Mouse (Mus musculus): Measurements from ENCODE around the gene Zc3h18. TPM values are rescaled to one million over a fixed set of nuclear protein-coding genes. Genes with fewer than 3 reads are reported as not detected.

Zc3h18 gene
- polyA plus RNA-seq, 2 experiments = 31.3 to 58.1 TPM

- ATAC-seq (ENCODE audit: low FRiP score, low read depth) (no peak), DNase-seq (ENCODE audit: low spot score) (no peak)
- no peaks in the 10 kb centered on the region for H3K9me3 ChIP-seq (ENCODE audit: control insufficient read depth, low read length)
- H3K27me3 ChIP-seq (ENCODE audit: control insufficient read depth, insufficient read depth, low read length) = peaks cover 17% of the 10 kb centered on the region
- no peak for TF ChIP-seq POLR2A (IDR thresholded peaks at IDR 0.05; ENCODE audit: borderline replicate concordance, extremely low read depth, insufficient read depth, insufficient read length)
- H3K36me3 ChIP-seq (ENCODE audit: control insufficient read depth, insufficient read depth, low read length) = peaks cover 39% of the 10 kb centered on the region
- no peak overlapping the region for H3K27ac ChIP-seq (replicated peaks; ENCODE audit: low read depth, low read length)
- peaks cover 10% of the 10 kb centered on the region for H3K4me1 ChIP-seq (ENCODE audit: control insufficient read depth, insufficient read depth, low read length)
- WGBS = 68% methylated on average over 7 of the region's 7 CpGs
- H3K4me2 ChIP-seq (replicated peaks; ENCODE audit: low read depth, low read length, severe bottlenecking) = no peak overlapping the region
- no peak overlapping the region for H3K4me3 ChIP-seq (replicated peaks; ENCODE audit: low read length)
- no peak overlapping the region for H3K9ac ChIP-seq (ENCODE audit: low read depth, low read length, severe bottlenecking)
Measured at GRCm38 (mm10) chr8:122464985-122465384, 88.6 kb downstream of the Zc3h18 start.

Other genes with a start within 250 kb of the Zc3h18 start
- 10.4 and 13.8 TPM in 2 replicates for gene Zfpm1, start 94.5 kb upstream of the Zc3h18 start, polyA plus RNA-seq (2012; rRNA removed)
- gene Zfpm1, start 94.5 kb upstream of the Zc3h18 start, polyA plus RNA-seq (2014; fragmentation: Nextera tagmentation; extraction: Ambion mirVana) = 1.9 and 2.1 TPM in 2 replicates
- 1.7 and 3.2 TPM in 2 replicates for gene Trhr2, start 15.9 kb upstream of the Zc3h18 start, polyA plus RNA-seq (2012; rRNA removed)
- 0.25 TPM in 1 of 2 replicates, not detected in the other for gene Trhr2, start 15.9 kb upstream of the Zc3h18 start, polyA plus RNA-seq (2014; fragmentation: Nextera tagmentation; extraction: Ambion mirVana)
- gene Il17c, start 45.4 kb downstream of the Zc3h18 start, polyA plus RNA-seq (2012; rRNA removed) = 0.49 and 0.92 TPM in 2 replicates
- gene Il17c, start 45.4 kb downstream of the Zc3h18 start, polyA plus RNA-seq (2014; fragmentation: Nextera tagmentation; extraction: Ambion mirVana) = not detected in 2 replicates
- 108 and 131 TPM in 2 replicates for gene Cyba, start 56.3 kb downstream of the Zc3h18 start, polyA plus RNA-seq (2012; rRNA removed)
- gene Cyba, start 56.3 kb downstream of the Zc3h18 start, polyA plus RNA-seq (2014; fragmentation: Nextera tagmentation; extraction: Ambion mirVana) = 183 and 188 TPM in 2 replicates
- 42.3 and 50.1 TPM in 2 replicates for gene Mvd, start 66.8 kb downstream of the Zc3h18 start, polyA plus RNA-seq (2012; rRNA removed)
- gene Mvd, start 66.8 kb downstream of the Zc3h18 start, polyA plus RNA-seq (2014; fragmentation: Nextera tagmentation; extraction: Ambion mirVana) = 30.9 and 38.2 TPM in 2 replicates
- 2.1 and 2.5 TPM in 2 replicates for gene Snai3, start 84.1 kb downstream of the Zc3h18 start, polyA plus RNA-seq (2012; rRNA removed)
- 1.2 and 2.1 TPM in 2 replicates for gene Snai3, start 84.1 kb downstream of the Zc3h18 start, polyA plus RNA-seq (2014; fragmentation: Nextera tagmentation; extraction: Ambion mirVana)
- gene Rnf166, start 99.5 kb downstream of the Zc3h18 start, polyA plus RNA-seq (2012; rRNA removed) = 80.1 and 103 TPM in 2 replicates
- gene Rnf166, start 99.5 kb downstream of the Zc3h18 start, polyA plus RNA-seq (2014; fragmentation: Nextera tagmentation; extraction: Ambion mirVana) = 47.0 and 49.5 TPM in 2 replicates
- 57.1 and 59.5 TPM in 2 replicates for gene Ctu2, start 99.5 kb downstream of the Zc3h18 start, polyA plus RNA-seq (2012; rRNA removed)
- 49.5 and 64.3 TPM in 2 replicates for gene Ctu2, start 99.5 kb downstream of the Zc3h18 start, polyA plus RNA-seq (2014; fragmentation: Nextera tagmentation; extraction: Ambion mirVana)
- 93.3 and 120 TPM in 2 replicates for gene Piezo1, start 174.7 kb downstream of the Zc3h18 start, polyA plus RNA-seq (2012; rRNA removed)
- 20.4 and 20.7 TPM in 2 replicates for gene Piezo1, start 174.7 kb downstream of the Zc3h18 start, polyA plus RNA-seq (2014; fragmentation: Nextera tagmentation; extraction: Ambion mirVana)
- 79.0 and 103 TPM in 2 replicates for gene Cdt1, start 191.4 kb downstream of the Zc3h18 start, polyA plus RNA-seq (2012; rRNA removed)
- gene Cdt1, start 191.4 kb downstream of the Zc3h18 start, polyA plus RNA-seq (2014; fragmentation: Nextera tagmentation; extraction: Ambion mirVana) = 34.0 and 34.2 TPM in 2 replicates
- 199 and 217 TPM in 2 replicates for gene Aprt, start 200.3 kb downstream of the Zc3h18 start, polyA plus RNA-seq (2012; rRNA removed)
- 348 and 382 TPM in 2 replicates for gene Aprt, start 200.3 kb downstream of the Zc3h18 start, polyA plus RNA-seq (2014; fragmentation: Nextera tagmentation; extraction: Ambion mirVana)
- gene Galns, start 234.9 kb downstream of the Zc3h18 start, polyA plus RNA-seq (2012; rRNA removed) = 14.7 and 17.1 TPM in 2 replicates
- gene Galns, start 234.9 kb downstream of the Zc3h18 start, polyA plus RNA-seq (2014; fragmentation: Nextera tagmentation; extraction: Ambion mirVana) = 12.0 and 12.7 TPM in 2 replicates
- gene Trappc2l, start 235.0 kb downstream of the Zc3h18 start, polyA plus RNA-seq (2012; rRNA removed) = 96.8 and 129 TPM in 2 replicates
- gene Trappc2l, start 235.0 kb downstream of the Zc3h18 start, polyA plus RNA-seq (2014; fragmentation: Nextera tagmentation; extraction: Ambion mirVana) = 70.2 and 70.5 TPM in 2 replicates
- 0.05 TPM in 1 of 2 replicates, not detected in the other for gene Pabpn1l, start 246.1 kb downstream of the Zc3h18 start, polyA plus RNA-seq (2012; rRNA removed)
- gene Pabpn1l, start 246.1 kb downstream of the Zc3h18 start, polyA plus RNA-seq (2014; fragmentation: Nextera tagmentation; extraction: Ambion mirVana) = not detected in 2 replicates